Mouse (Mus musculus) forebrain, postnatal 0 days (tissue): ENCODE results near the gene Pxn. TPM values are rescaled to one million over a fixed set of nuclear protein-coding genes. Genes with fewer than 3 reads are reported as not detected.

Experiments
- ATAC-seq: fragments of 200-750 bp; cut with Nextera tagmentation; 2 replicates; pipeline ENCODE4 v1.8.0; 2017; ENCODE audit warnings: mild to moderate bottlenecking, moderate library complexity
- DNase-seq: peaks from one replicate; pipeline ENCODE4 v3.0.0-alpha.2; 2015
- H3K27ac ChIP-seq: fragments of 300-500 bp; sonication (generic); 2 replicates; pipeline ENCODE4 v1.5.1; 2014; ENCODE audit warnings: low read depth, mild to moderate bottlenecking, antibody characterized with exemption, low read length, moderate library complexity, mixed read lengths
- H3K27me3 ChIP-seq: fragments of 300-500 bp; sonication (generic); 2 replicates; pipeline ENCODE4 v1.6.1; 2014; ENCODE audit warnings: mild to moderate bottlenecking, low read length, mixed read lengths; ENCODE audit not compliant: insufficient read depth
- H3K36me3 ChIP-seq: fragments of 300-500 bp; sonication (generic); 2 replicates; pipeline ENCODE4 v1.6.1; 2014; ENCODE audit warnings: mild to moderate bottlenecking, moderate library complexity; ENCODE audit not compliant: insufficient read depth
- H3K4me1 ChIP-seq: fragments of 300-500 bp; sonication (generic); 2 replicates; pipeline ENCODE4 v1.6.1; 2014; ENCODE audit warnings: antibody characterized with exemption; ENCODE audit not compliant: insufficient read depth
- H3K4me2 ChIP-seq: fragments of 300-500 bp; sonication (generic); 2 replicates; pipeline ENCODE4 v1.6.1; 2014; ENCODE audit warnings: low read depth, mild to moderate bottlenecking, moderate library complexity
- H3K4me3 ChIP-seq: fragments of 300-500 bp; sonication (generic); 2 replicates; pipeline ENCODE4 v1.5.1; 2014; ENCODE audit warnings: low read depth, low read length, mixed read lengths
- H3K9ac ChIP-seq: fragments of 300-500 bp; sonication (generic); 2 replicates; pipeline ENCODE4 v1.6.1; 2014; ENCODE audit warnings: mild to moderate bottlenecking
- H3K9me3 ChIP-seq: fragments of 300-500 bp; sonication (generic); 2 replicates; pipeline ENCODE4 v1.6.1; 2016; ENCODE audit warnings: low read length
- CTCF ChIP-seq: sonication (generic); IDR thresholded peaks from 2 replicates; pipeline ENCODE4 v1.5.1; 2016; ENCODE audit warnings: antibody characterized with exemption, control low read depth, low read depth
- WGBS: fragments of 180-500 bp; shearing (Covaris S2); extraction: QIAGEN DNeasy Blood & Tissue Kit; methylation state at CpG from one replicate; pipeline ENCODE4 v1.1.7; 2014; 5-methylcytosine and 5-hydroxymethylcytosine counted together
- polyA plus RNA-seq: library from polyadenylated mRNA; unstranded; fragments of >200 nt; fragmentation: Nextera tagmentation; extraction: Ambion mirVana; gene quantifications from 2 replicates; pipeline ENCODE4 v1.2.1, GENCODE M21; 2015
- total RNA-seq: library from RNA; depleted of rRNA; stranded (reverse); fragments of >200 nt; gene quantifications from 2 replicates; pipeline ENCODE4 v1.2.3, GENCODE M21; 2014

The Pxn gene
- total and polyA plus RNA-seq, 2 experiments from 2014 or later: 14.8 to 29.8 TPM

- peak; percentile 99 for TF ChIP-seq CTCF
These were observed 53.0 kb downstream of the Pxn start, which contains the start of gene Rplp0 for GRCm38 (mm10) chr5:115559237-115560101. Rplp0 (plus strand) TSS chr5:115559467.

GRCm38 (mm10) chr5:115560336-115560905 lies 53.9 kb downstream of the Pxn start:
- Histone ChIP-seq H3K27me3 (no peaks in the 10 kb centered on the region), H3K4me3 (peak overlapping the region; percentile 83), H3K36me3 (peaks cover 31% of the 10 kb centered on the region), H3K9me3 (no peaks in the 10 kb centered on the region), H3K4me1 (peaks cover 8% of the 10 kb centered on the region), H3K9ac (peak overlapping the region; percentile 91; the same call in 1 of the 2 replicates), H3K4me2 (peak overlapping the region; percentile 54), H3K27ac (no peak overlapping the region)
- no peak for DNase-seq
- WGBS: 44% methylated on average over 13 of the region's 13 CpGs
- TF ChIP-seq CTCF: no peak
- no peak for ATAC-seq

More at GRCm38 (mm10) chr5:115559237-115560101, 53.0 kb downstream of the Pxn start, which contains the start of gene Rplp0:
- Histone ChIP-seq H3K9ac (peak within 1 kb of the TSS; percentile 91), H3K4me2 (peak within 1 kb of the TSS; percentile 54), H3K27ac (peak within 1 kb of the TSS; percentile 90), H3K4me3 (peak within 1 kb of the TSS; percentile 83), H3K4me1 (peaks cover 3% of the 10 kb centered on the region), H3K36me3 (peaks cover 31% of the 10 kb centered on the region), H3K27me3 (no peaks in the 10 kb centered on the region), H3K9me3 (no peaks in the 10 kb centered on the region)
- peak; percentile 100 for DNase-seq
- ATAC-seq: peak; percentile 99
- 2% methylated on average over 76 of the region's 78 CpGs for WGBS

- no peak for TF ChIP-seq CTCF
- 38% methylated on average over 5 of the region's 5 CpGs for WGBS
- no peak overlapping the region for H3K4me3 ChIP-seq
These were observed 57.5 kb downstream of the Pxn start for GRCm38 (mm10) chr5:115563771-115564585.

GRCm38 (mm10) chr5:115564737-115565393 lies 58.4 kb downstream of the Pxn start, which contains the start of gene Gcn1l1:
Gcn1l1 (plus strand) TSS chr5:115565254.
- Histone ChIP-seq H3K27me3 (no peaks in the 10 kb centered on the region), H3K9ac (peak within 1 kb of the TSS; percentile 84), H3K4me3 (peak within 1 kb of the TSS; percentile 84), H3K27ac (peak within 1 kb of the TSS; percentile 78), H3K4me2 (peak within 1 kb of the TSS; percentile 61), H3K36me3 (peaks cover 31% of the 10 kb centered on the region), H3K4me1 (peaks cover 15% of the 10 kb centered on the region), H3K9me3 (no peaks in the 10 kb centered on the region)
- ATAC-seq (peak; percentile 94), DNase-seq (peak; percentile 78)
- 4% methylated on average over 30 of the region's 55 CpGs for WGBS
- peak; percentile 57 for TF ChIP-seq CTCF

More at GRCm38 (mm10) chr5:115563771-115564585, 57.5 kb downstream of the Pxn start:
- Histone ChIP-seq H3K36me3 (peaks cover 31% of the 10 kb centered on the region), H3K9me3 (no peaks in the 10 kb centered on the region), H3K9ac (peak overlapping the region; percentile 84; the same call in 1 of the 2 replicates), H3K27me3 (no peaks in the 10 kb centered on the region), H3K27ac (no peak overlapping the region), H3K4me2 (peak overlapping the region; percentile 61), H3K4me1 (peaks cover 15% of the 10 kb centered on the region)
- ATAC-seq: no peak
- peak; percentile 10 for DNase-seq

GRCm38 (mm10) chr5:115565403-115565802 lies 58.9 kb downstream of the Pxn start:
- peak; percentile 37 for DNase-seq
- H3K36me3 ChIP-seq: peaks cover 31% of the 10 kb centered on the region
- peak overlapping the region; percentile 61 for H3K4me2 ChIP-seq
- H3K4me3 ChIP-seq: peak overlapping the region; percentile 84
- H3K27me3 ChIP-seq: no peaks in the 10 kb centered on the region
- H3K9ac ChIP-seq: peak overlapping the region; percentile 84
- peak; percentile 53 for ATAC-seq
- under 1% methylated on average over 29 of the region's 46 CpGs for WGBS
- peaks cover 15% of the 10 kb centered on the region for H3K4me1 ChIP-seq
- no peak for TF ChIP-seq CTCF
- H3K9me3 ChIP-seq: no peaks in the 10 kb centered on the region
- peak overlapping the region; percentile 78 for H3K27ac ChIP-seq

- Histone ChIP-seq H3K36me3 (peaks cover 26% of the 10 kb centered on the region), H3K4me2 (no peak overlapping the region), H3K27ac (no peak overlapping the region), H3K9ac (no peak overlapping the region), H3K4me3 (no peak overlapping the region), H3K4me1 (peaks cover 15% of the 10 kb centered on the region), H3K27me3 (no peaks in the 10 kb centered on the region), H3K9me3 (no peaks in the 10 kb centered on the region)
- no peak for TF ChIP-seq CTCF
- DNase-seq (no peak), ATAC-seq (no peak)
- 55% methylated on average over 10 of the region's 10 CpGs for WGBS
These were observed 62.2 kb downstream of the Pxn start for GRCm38 (mm10) chr5:115568681-115569080.
